Mouse (Mus musculus) E14TG2a.4 (cell line): ENCODE results near the gene Sgms1.

Source experiments
- H3K27me3 ChIP-seq: 2 replicates; pipeline ENCODE4 v1.6.1; 2014; ENCODE audit warnings: low read length, control low read depth; ENCODE audit not compliant: insufficient read depth
- H3K36me3 ChIP-seq: 2 replicates; pipeline ENCODE4 v1.6.1; 2014; ENCODE audit warnings: low read length, control low read depth; ENCODE audit not compliant: insufficient read depth
- H3K4me1 ChIP-seq: replicated peaks from 2 replicates; pipeline ENCODE4 v1.6.1; 2014; ENCODE audit warnings: low read depth, low read length, control low read depth
- H3K4me3 ChIP-seq: replicated peaks from 2 replicates; pipeline ENCODE4 v1.5.1; 2014; ENCODE audit warnings: mild to moderate bottlenecking, low read length
- H3K9me3 ChIP-seq: 2 replicates; pipeline ENCODE4 v1.6.1; 2014; ENCODE audit warnings: low read length, control low read depth
- CTCF ChIP-seq: conservative IDR thresholded peaks from 2 replicates; pipeline ENCODE4 v1.5.1; 2014; ENCODE audit warnings: low read length
- NANOG ChIP-seq: IDR thresholded peaks from 2 replicates; pipeline ENCODE4 v1.6.1; 2014; ENCODE audit warnings: borderline replicate concordance, low read length, mixed read lengths
- POU5F1 ChIP-seq: IDR thresholded peaks from 2 replicates; pipeline ENCODE4 v1.6.1; 2014; ENCODE audit warnings: low read length, borderline replicate concordance

Sgms1 gene

DNA sequence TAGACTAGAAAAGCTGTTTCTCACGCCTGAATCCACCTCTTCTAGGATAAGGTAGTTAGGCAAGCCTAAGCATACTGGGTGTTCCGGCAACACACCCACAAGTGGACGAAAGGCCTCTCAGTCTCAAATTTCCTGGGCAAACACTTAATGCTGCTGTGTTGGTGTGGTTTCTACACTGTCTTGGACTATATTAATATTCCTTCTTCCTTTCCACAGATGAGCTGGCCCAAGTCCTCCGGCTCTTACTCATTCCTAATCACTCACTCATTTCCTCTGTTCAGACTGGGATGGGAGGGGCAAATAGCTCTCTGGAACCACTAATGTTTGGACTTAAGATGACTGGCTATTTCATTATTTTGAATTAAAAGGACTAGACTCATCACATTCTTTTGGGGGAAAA is 84.6 kb downstream of the Sgms1 start:
- H3K27me3 ChIP-seq: no peaks in the 10 kb centered on the region
- no peaks in the 10 kb centered on the region for H3K36me3 ChIP-seq
- H3K9me3 ChIP-seq: no peaks in the 10 kb centered on the region
- no peak overlapping the region for H3K4me3 ChIP-seq
- H3K4me1 ChIP-seq: peaks cover 32% of the 10 kb centered on the region
- TF ChIP-seq NANOG (no peak), POU5F1 (no peak), CTCF (no peak)

GRCm38 (mm10) chr19:32304008-32304873 is 85.3 kb downstream of the Sgms1 start:
- Histone ChIP-seq H3K4me1 (peaks cover 29% of the 10 kb centered on the region), H3K4me3 (no peak overlapping the region), H3K27me3 (no peaks in the 10 kb centered on the region), H3K36me3 (no peaks in the 10 kb centered on the region), H3K9me3 (no peaks in the 10 kb centered on the region)
- no peak for TF ChIP-seq CTCF
- TF ChIP-seq NANOG: no peak
- no peak for TF ChIP-seq POU5F1

GRCm38 (mm10) chr19:32302835-32303381 is 86.6 kb downstream of the Sgms1 start:
- Histone ChIP-seq H3K4me3 (no peak overlapping the region), H3K9me3 (no peaks in the 10 kb centered on the region), H3K27me3 (no peaks in the 10 kb centered on the region), H3K36me3 (no peaks in the 10 kb centered on the region), H3K4me1 (peaks cover 16% of the 10 kb centered on the region)
- TF ChIP-seq POU5F1 (no peak), CTCF (no peak), NANOG (no peak)

- no peaks in the 10 kb centered on the region for H3K27me3 ChIP-seq
- H3K36me3 ChIP-seq: no peaks in the 10 kb centered on the region
- H3K4me3 ChIP-seq: no peak overlapping the region
- peaks cover 15% of the 10 kb centered on the region for H3K4me1 ChIP-seq
- no peaks in the 10 kb centered on the region for H3K9me3 ChIP-seq
- no peak for TF ChIP-seq NANOG
- no peak for TF ChIP-seq CTCF
- TF ChIP-seq POU5F1: no peak
Measured at GRCm38 (mm10) chr19:32301568-32301967, 87.9 kb downstream of the Sgms1 start.

- Histone ChIP-seq H3K36me3 (no peaks in the 10 kb centered on the region), H3K4me3 (no peak overlapping the region), H3K27me3 (no peaks in the 10 kb centered on the region), H3K9me3 (no peaks in the 10 kb centered on the region), H3K4me1 (peaks cover 6% of the 10 kb centered on the region; the same call in 1 of the 2 replicates)
- TF ChIP-seq POU5F1 (no peak), NANOG (no peak), CTCF (no peak)
Measured at GRCm38 (mm10) chr19:32298221-32298620, 91.3 kb downstream of the Sgms1 start.

- H3K4me3 ChIP-seq: no peak overlapping the region
- no peaks in the 10 kb centered on the region for H3K9me3 ChIP-seq
- no peaks in the 10 kb centered on the region for H3K27me3 ChIP-seq
- TF ChIP-seq POU5F1 (no peak), NANOG (no peak), CTCF (no peak)
- H3K36me3 ChIP-seq: no peaks in the 10 kb centered on the region
- peaks cover 6% of the 10 kb centered on the region; the same call in 1 of the 2 replicates for H3K4me1 ChIP-seq
Measured at GRCm38 (mm10) chr19:32296863-32297262, 92.7 kb downstream of the Sgms1 start.

GRCm38 (mm10) chr19:32295581-32295980 is 93.9 kb downstream of the Sgms1 start:
- Histone ChIP-seq H3K4me3 (no peak overlapping the region), H3K36me3 (no peaks in the 10 kb centered on the region), H3K27me3 (no peaks in the 10 kb centered on the region), H3K9me3 (no peaks in the 10 kb centered on the region), H3K4me1 (peaks cover 6% of the 10 kb centered on the region; the same call in 1 of the 2 replicates)
- no peak for TF ChIP-seq NANOG
- TF ChIP-seq CTCF: no peak
- no peak for TF ChIP-seq POU5F1

DNA sequence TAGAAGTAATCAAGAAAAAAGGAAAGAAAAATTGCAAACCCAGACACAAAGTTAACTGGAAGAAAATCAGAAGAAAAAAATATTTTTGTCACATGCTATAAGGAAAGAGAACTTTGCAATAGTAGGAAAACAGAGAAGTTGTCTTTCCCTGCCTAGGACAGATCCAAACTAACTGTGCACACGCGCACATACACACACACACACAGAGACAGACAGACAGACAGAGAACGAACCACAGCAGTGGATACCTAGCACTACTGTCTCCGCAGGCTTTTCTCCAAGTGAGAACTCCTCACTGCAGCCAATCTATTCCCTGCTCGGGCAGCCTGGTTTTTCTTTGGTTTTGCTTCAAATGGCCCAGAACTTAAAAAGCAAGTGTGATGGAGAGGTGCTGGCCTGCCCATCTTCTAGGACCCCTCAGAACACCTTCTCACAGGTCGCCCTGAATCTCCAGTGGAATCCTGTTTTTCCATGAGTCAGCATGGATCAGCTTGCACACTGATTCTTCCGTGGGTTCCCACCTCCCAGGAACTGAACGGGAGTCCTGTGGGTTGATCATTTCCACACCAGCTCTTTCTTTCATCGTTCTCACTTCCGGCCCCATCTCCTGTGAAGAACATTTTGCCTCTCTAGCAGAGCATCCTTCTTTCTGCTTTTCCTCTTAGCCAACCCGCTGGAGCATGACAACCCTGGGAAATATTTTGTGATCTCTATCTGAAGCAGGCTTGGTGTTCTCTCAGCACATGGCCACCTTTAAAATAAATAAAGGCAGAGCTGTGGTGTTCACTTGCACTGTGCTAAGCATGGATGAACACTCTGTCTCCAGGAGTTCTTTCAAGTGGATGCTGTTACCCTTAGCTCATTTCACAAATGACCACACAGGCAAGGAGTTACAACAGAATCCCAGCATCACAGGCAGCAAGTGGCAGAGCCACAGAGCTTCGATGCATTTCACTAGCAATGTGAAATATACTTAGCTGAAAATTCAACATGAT is 96.4 kb downstream of the Sgms1 start:
- H3K36me3 ChIP-seq: no peaks in the 10 kb centered on the region
- no peak overlapping the region for H3K4me3 ChIP-seq
- no peaks in the 10 kb centered on the region for H3K9me3 ChIP-seq
- peaks cover 24% of the 10 kb centered on the region for H3K4me1 ChIP-seq
- no peak for TF ChIP-seq POU5F1
- no peak for TF ChIP-seq NANOG
- TF ChIP-seq CTCF: no peak
- H3K27me3 ChIP-seq: no peaks in the 10 kb centered on the region
